In the genomic region with DNA sequence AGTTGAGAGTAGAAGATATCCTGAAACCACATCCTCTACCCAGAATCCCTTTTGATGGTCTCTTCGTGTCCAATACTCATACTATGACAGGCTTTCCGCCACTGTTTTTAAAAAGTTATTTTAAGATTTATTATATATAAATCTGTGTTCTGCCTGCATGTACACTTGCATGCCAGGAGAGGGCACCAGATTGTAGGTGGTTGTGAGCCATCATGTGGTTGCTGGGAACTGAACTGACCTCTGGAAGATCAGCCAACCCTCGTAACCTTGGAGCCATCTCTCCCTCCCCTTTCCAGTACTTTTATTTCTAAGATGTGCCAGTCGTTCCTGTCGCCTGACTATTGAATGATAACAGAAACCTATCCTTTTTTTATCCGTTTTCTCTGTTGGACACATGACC, we compare ENCODE assay signal across 11 mouse cellular contexts. TPM values are rescaled to one million over a fixed set of nuclear protein-coding genes. Genes with fewer than 3 reads are reported as not detected.
DNase-seq lines count a peak whose midpoint lies in the region; ATAC-seq and TF ChIP-seq lines count a peak whose summit lies in the region.
"Had no signal": no experiment of that assay in that cellular context is flagged by ENCODE, and none has a peak within 500 bp of the region (broad histone marks: within the 10 kb centered on the region; RNA-seq: fewer than 3 reads in every experiment).

No protein-coding gene starts in this region.

- no peak overlapping the region for H3K27ac ChIP-seq in intestine, postnatal 0 days (ENCODE audit: low read depth, low read length)
- H3K27ac ChIP-seq in intestine, embryonic 16.5 days (ENCODE audit: low read length) = no peak overlapping the region
- no peak overlapping the region for H3K27ac ChIP-seq in ES-Bruce4 (ENCODE audit: insufficient read depth, low read length)
- H3K27ac ChIP-seq in cortical plate, adult 2 months (ENCODE audit: insufficient read depth, low read length) = no peak overlapping the region
- H3K27ac ChIP-seq: heart, embryonic 15.5 days had no signal

- H3K9me3 ChIP-seq in intestine, postnatal 0 days (ENCODE audit: control insufficient read depth) = no peaks in the 10 kb centered on the region
- H3K9me3 ChIP-seq in intestine, embryonic 16.5 days (ENCODE audit: control insufficient read depth, low read length) = no peaks in the 10 kb centered on the region
- H3K9me3 ChIP-seq in ES-Bruce4 (replicated peaks; ENCODE audit: control insufficient read depth, insufficient read depth, low read length, poor library complexity, severe bottlenecking) = no peaks in the 10 kb centered on the region
- H3K9me3 ChIP-seq: heart, embryonic 15.5 days had no signal

- H3K27me3 ChIP-seq in intestine, postnatal 0 days (replicated peaks; ENCODE audit: control insufficient read depth, insufficient read depth, low read length) = no peaks in the 10 kb centered on the region
- H3K27me3 ChIP-seq in intestine, embryonic 16.5 days (replicated peaks; ENCODE audit: control insufficient read depth, insufficient read depth, low read length) = no peaks in the 10 kb centered on the region
- no peaks in the 10 kb centered on the region for H3K27me3 ChIP-seq in ES-Bruce4 (ENCODE audit: control insufficient read depth, insufficient read depth, low read length, poor library complexity, severe bottlenecking)
- H3K27me3 ChIP-seq: heart, embryonic 15.5 days had no signal

- peak; percentile 79 for TF ChIP-seq CTCF in intestine, postnatal 0 days (IDR thresholded peaks at IDR 0.05; ENCODE audit: low read depth)
- peak; percentile 58 for TF ChIP-seq CTCF in ES-Bruce4 (IDR thresholded peaks at IDR 0.05; ENCODE audit: low read depth, low read length)
- peak; percentile 65 for TF ChIP-seq CTCF in cortical plate, adult 2 months (IDR thresholded peaks at IDR 0.05; ENCODE audit: extremely low read depth, insufficient read depth, low read length)

- H3K36me3 ChIP-seq in intestine, postnatal 0 days (ENCODE audit: control insufficient read depth, insufficient read depth) = no peaks in the 10 kb centered on the region
- H3K36me3 ChIP-seq in intestine, embryonic 16.5 days (ENCODE audit: control insufficient read depth, insufficient read depth, low read length) = no peaks in the 10 kb centered on the region
- no peaks in the 10 kb centered on the region for H3K36me3 ChIP-seq in ES-Bruce4 (ENCODE audit: control insufficient read depth, insufficient read depth, low read length, poor library complexity, severe bottlenecking)
- H3K36me3 ChIP-seq: heart, embryonic 15.5 days had no signal

- H3K4me1 ChIP-seq in intestine, postnatal 0 days (replicated peaks; ENCODE audit: control insufficient read depth, insufficient read depth, low read length) = no peaks in the 10 kb centered on the region
- no peaks in the 10 kb centered on the region for H3K4me1 ChIP-seq in intestine, embryonic 16.5 days (ENCODE audit: control insufficient read depth, insufficient read depth, low read length)
- H3K4me1 ChIP-seq in ES-Bruce4 (ENCODE audit: control insufficient read depth, insufficient read depth, low read length) = no peaks in the 10 kb centered on the region
- H3K4me1 ChIP-seq in cortical plate, adult 2 months (ENCODE audit: control insufficient read depth, insufficient read depth, low read length) = peaks cover under 1% of the 10 kb centered on the region; the same call in 1 of the 2 replicates
- H3K4me1 ChIP-seq: heart, embryonic 15.5 days; megakaryocyte, embryonic 14.5 days had no signal

- no peak overlapping the region for H3K9ac ChIP-seq in intestine, postnatal 0 days (ENCODE audit: low read depth, low read length)
- H3K9ac ChIP-seq in intestine, embryonic 16.5 days (ENCODE audit: low read depth, low read length) = no peak overlapping the region
- H3K9ac ChIP-seq in ES-Bruce4 (ENCODE audit: low read depth, poor library complexity, severe bottlenecking) = no peak overlapping the region
- H3K9ac ChIP-seq: heart, embryonic 15.5 days had no signal

- no peak for ATAC-seq in intestine, postnatal 0 days
- ATAC-seq in intestine, embryonic 16.5 days = no peak
- peak; percentile 45; the same call in 1 of the 2 replicates for ATAC-seq in monocyte, adult 5-6 weeks (replicated peaks; ENCODE audit: insufficient number of reproducible peaks, low FRiP score, low TSS enrichment, poor library complexity, severe bottlenecking)

- 69% methylated on average over 6 of the region's 6 CpGs for WGBS in intestine, postnatal 0 days
- 75% methylated on average over 6 of the region's 6 CpGs for WGBS in intestine, embryonic 16.5 days

- no peak overlapping the region for H3K4me3 ChIP-seq in intestine, postnatal 0 days (ENCODE audit: low read depth, low read length)
- H3K4me3 ChIP-seq in intestine, embryonic 16.5 days (ENCODE audit: low read length) = no peak overlapping the region
- no peak overlapping the region for H3K4me3 ChIP-seq in ES-Bruce4 (ENCODE audit: low read depth, low read length)
- no peak overlapping the region for H3K4me3 ChIP-seq in cortical plate, adult 2 months (ENCODE audit: insufficient read depth, low read length)
- H3K4me3 ChIP-seq: heart, embryonic 15.5 days had no signal

- no peak for TF ChIP-seq POLR2A in ES-Bruce4 (IDR thresholded peaks at IDR 0.05; ENCODE audit: insufficient read depth, low read length)
- TF ChIP-seq POLR2A in cortical plate, adult 2 months (IDR thresholded peaks at IDR 0.05; ENCODE audit: extremely low read depth, insufficient read depth, low read length) = no peak

- H3K4me2 ChIP-seq in intestine, postnatal 0 days (replicated peaks; ENCODE audit: low read depth) = no peak overlapping the region
- no peak overlapping the region for H3K4me2 ChIP-seq in intestine, embryonic 16.5 days (ENCODE audit: low read depth, low read length)
- H3K4me2 ChIP-seq: heart, embryonic 15.5 days had no signal

- DNase-seq in urinary bladder, postnatal 14 days (ENCODE audit: low spot score) = no peak
- no peak for DNase-seq in layer of hippocampus, adult 9-10 months (ENCODE audit: low spot score)
- no peak for DNase-seq in embryo, embryonic 9.5 days (ENCODE audit: extremely low spot score)

- no peak for TF ChIP-seq EP300 in ES-Bruce4 (IDR thresholded peaks at IDR 0.05; ENCODE audit: insufficient read depth, low read depth, low read length)

RNA-seq across cellular contexts. Expression of a gene that starts 1.6 kb away (rescaled TPM):
- polyA plus RNA-seq in intestine, postnatal 0 days (2015; fragmentation: Nextera tagmentation; extraction: Ambion mirVana) = not detected in 2 replicates
- not detected in 2 replicates for polyA plus RNA-seq in intestine, embryonic 16.5 days (2015; fragmentation: Nextera tagmentation; extraction: Ambion mirVana)
- not detected in 2 replicates for polyA plus RNA-seq in ES-Bruce4 (2011; ENCODE audit: insufficient read depth, insufficient read length, low read depth, missing spikeins)
- not detected in 2 replicates for polyA plus RNA-seq in cortical plate, adult 2 months (2012; rRNA removed)
- not detected in 3 replicates for total RNA-seq in monocyte, adult 5-6 weeks (2017)
- polyA plus RNA-seq: heart, embryonic 15.5 days; stomach, embryonic 16.5 days had no signal

RNA-seq across cellular contexts. Expression of a gene that starts 28.9 kb away (rescaled TPM):
- not detected in 2 replicates for polyA plus RNA-seq in intestine, postnatal 0 days (2015; fragmentation: Nextera tagmentation; extraction: Ambion mirVana)
- polyA plus RNA-seq in intestine, embryonic 16.5 days (2015; fragmentation: Nextera tagmentation; extraction: Ambion mirVana) = 0.13 TPM in 1 of 2 replicates, not detected in the other
- 0.48 TPM in 1 of 2 replicates, not detected in the other for polyA plus RNA-seq in ES-Bruce4 (2011; ENCODE audit: insufficient read depth, insufficient read length, low read depth, missing spikeins)
- not detected in 2 replicates for polyA plus RNA-seq in cortical plate, adult 2 months (2012; rRNA removed)
- total RNA-seq in monocyte, adult 5-6 weeks (2017) = not detected in 3 replicates

RNA-seq across cellular contexts. Expression of a gene that starts 44.1 kb away (rescaled TPM):
- polyA plus RNA-seq in intestine, postnatal 0 days (2015; fragmentation: Nextera tagmentation; extraction: Ambion mirVana) = 7.3 and 7.6 TPM in 2 replicates
- 5.4 and 7.3 TPM in 2 replicates for polyA plus RNA-seq in intestine, embryonic 16.5 days (2015; fragmentation: Nextera tagmentation; extraction: Ambion mirVana)
- 42.1 and 47.1 TPM in 2 replicates for polyA plus RNA-seq in ES-Bruce4 (2011; ENCODE audit: insufficient read depth, insufficient read length, low read depth, missing spikeins)
- 26.5 and 26.8 TPM in 2 replicates for polyA plus RNA-seq in cortical plate, adult 2 months (2012; rRNA removed)
- total RNA-seq in monocyte, adult 5-6 weeks (2017) = 56.4 to 70.3 TPM (median 57.8 TPM) in 3 replicates
